Mouse (Mus musculus): Measurements from ENCODE around the gene Olfr1262.

Olfr1262 gene

GRCm38 (mm10) chr2:89999845-90000244 is at the start of gene Olfr1262:
Gene Olfr1262 (plus strand): TSS chr2:90000145.
- DNase-seq: no peak

GRCm38 (mm10) chr2:89974184-89974583 is 25.8 kb upstream of the Olfr1262 start, which contains the start of gene Olfr1260:
Gene Olfr1260 (plus strand): TSS chr2:89974340.
- no peak for DNase-seq

DNA sequence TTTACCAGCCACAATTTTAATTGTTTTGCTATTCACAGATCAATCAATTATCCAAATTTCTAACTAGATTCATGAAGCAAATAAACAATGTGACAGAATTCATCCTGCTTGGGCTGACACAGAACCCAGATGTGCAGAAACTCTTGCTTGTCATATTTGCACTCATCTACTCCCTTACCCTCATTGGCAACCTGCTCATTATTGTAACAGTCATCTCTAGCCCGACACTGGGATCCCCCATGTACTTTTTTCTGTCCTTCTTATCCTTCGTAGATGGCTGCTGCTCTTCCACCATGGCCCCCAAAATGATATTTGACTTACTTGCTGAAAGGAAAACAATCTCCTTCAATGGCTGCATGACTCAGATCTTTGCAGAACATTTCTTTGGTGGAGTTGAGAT is 22.2 kb upstream of the Olfr1262 start:
- DNase-seq: no peak

DNA sequence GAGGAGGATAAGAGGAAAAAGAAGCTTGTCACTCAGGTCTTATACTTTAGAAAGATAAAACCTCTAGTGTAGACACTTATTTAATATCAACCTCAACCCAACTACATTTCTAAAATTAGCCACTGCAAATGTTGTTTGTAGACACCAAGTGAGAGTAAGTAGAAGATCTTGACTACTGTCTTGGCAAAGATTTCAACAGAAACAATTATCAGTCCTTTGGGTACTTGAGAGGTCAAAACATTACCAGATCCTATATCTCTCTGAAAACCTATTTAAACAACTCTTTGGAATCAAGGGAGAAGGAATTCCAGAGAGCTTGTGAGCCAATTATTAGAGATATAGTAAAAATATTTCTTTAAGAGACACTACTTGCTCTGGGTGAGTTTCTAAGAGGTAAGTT is 9.0 kb upstream of the Olfr1262 start, which contains the start of gene Olfr1261:
Gene Olfr1261, plus strand, starts transcription at position 301 of the 400 bp plus-strand sequence.
- no peak for DNase-seq

DNA sequence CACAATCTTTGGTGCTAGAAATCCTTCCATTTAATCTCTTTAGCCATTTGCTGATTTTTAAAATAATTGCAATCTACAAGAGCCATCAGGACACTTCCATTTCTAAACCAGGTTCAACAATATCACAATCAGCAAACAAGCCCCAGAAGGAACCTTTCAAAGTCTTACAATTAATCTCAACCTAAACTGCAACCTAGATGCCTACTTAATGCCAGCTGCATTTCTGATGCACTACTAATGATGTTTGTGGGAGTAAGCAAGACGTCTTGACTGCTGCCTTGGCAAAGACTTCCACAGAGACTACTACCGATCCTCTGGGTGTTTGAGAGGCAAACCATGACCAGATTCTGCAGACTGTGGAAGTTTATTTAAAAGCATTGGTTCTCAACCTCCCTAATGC is 11.9 kb downstream of the Olfr1262 start, which contains the start of gene Olfr1263:
Gene Olfr1263, plus strand, starts transcription at position 301 of the 400 bp plus-strand sequence.
- no peak for DNase-seq

- no peak for DNase-seq
These were observed 25.5 kb downstream of the Olfr1262 start, which contains the start of gene Olfr1264 for GRCm38 (mm10) chr2:90025477-90025876. Gene Olfr1264 (minus strand): TSS chr2:90025577.

- DNase-seq: no peak
These were observed 35.1 kb downstream of the Olfr1262 start, which contains the start of gene Olfr1265 for GRCm38 (mm10) chr2:90035037-90035436. Gene Olfr1265 (plus strand): TSS chr2:90035337.

Measured in kidney, adult 18-20 months (tissue).